Mouse (Mus musculus): ENCODE measurements around the gene Apba1. TPM values are rescaled to one million over a fixed set of nuclear protein-coding genes. Genes with fewer than 3 reads are reported as not detected.

The Apba1 gene
- polyA plus RNA-seq, 1 experiment from 2014 or later, result 0.52 TPM

Other genes starting within 250 kb of the Apba1 start
- 0.58 TPM in 1 of 2 replicates, not detected in the other for gene 1700028P14Rik, start 106.1 kb upstream of the Apba1 start, polyA plus RNA-seq (2014; fragmentation: Nextera tagmentation; extraction: Ambion mirVana)
- 8.2 and 9.2 TPM in 2 replicates for gene Ptar1, start 71.5 kb upstream of the Apba1 start, polyA plus RNA-seq (2014; fragmentation: Nextera tagmentation; extraction: Ambion mirVana)